Mouse (Mus musculus): ENCODE measurements at regions not wholly inside any gene's neighbourhood (a gene's known extent, or its start where the extent isn't known, plus 50 kb on each side); places are given as distances from the start of the nearest gene placed in this dataset.

DNA sequence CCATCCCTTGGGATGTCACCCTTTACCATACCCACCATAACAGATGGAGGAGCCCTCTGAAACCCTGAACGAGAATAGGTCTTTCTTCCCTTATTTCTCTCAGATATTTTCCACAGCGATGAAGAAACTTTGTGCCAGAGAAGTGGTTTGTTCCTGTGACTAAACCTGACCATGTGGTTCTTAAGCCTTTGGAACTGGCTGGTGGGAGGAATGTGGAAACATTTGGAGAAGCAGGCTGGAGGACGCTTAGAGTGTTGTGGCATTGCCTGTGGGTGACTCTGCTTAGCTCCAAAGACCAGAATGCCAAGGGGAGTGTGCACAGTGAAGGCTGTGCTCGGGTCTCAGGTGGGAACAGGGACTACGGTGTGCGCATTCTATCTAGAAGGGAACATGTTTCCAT is 77.7 kb upstream of the Otos start:
- Histone ChIP-seq H3K4me3 (no peak overlapping the region), H3K27ac (no peak overlapping the region)
- no peak for DNase-seq
- no peak for TF ChIP-seq CTCF (IDR thresholded peaks at IDR 0.05)
- intact Hi-C loops (cut with DNase I), result no loop called here

DNA sequence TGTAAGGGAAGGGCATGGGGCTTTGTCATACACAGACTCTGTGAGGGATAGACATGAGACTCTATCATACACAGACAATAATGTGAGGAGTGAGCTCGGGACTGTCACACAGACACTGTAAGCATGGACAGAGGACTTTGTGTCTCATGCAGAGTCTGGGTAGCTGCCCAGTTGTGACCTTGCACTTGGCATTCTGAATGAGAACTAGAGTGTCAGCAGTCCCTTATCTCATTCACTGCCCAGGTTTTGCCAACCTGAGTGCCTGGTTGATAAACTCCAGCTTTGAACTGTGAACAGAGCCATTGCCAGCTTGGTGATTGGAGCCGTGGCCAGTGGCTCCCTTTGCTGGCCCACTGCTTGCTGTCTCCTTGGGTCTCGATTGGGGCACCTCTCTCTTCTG is 75.5 kb upstream of the Otos start:
- no peak overlapping the region for H3K27ac ChIP-seq
- intact Hi-C loops (cut with DNase I), result no loop called here
- H3K4me3 ChIP-seq, result no peak overlapping the region
- DNase-seq, result no peak
- no peak for TF ChIP-seq CTCF (IDR thresholded peaks at IDR 0.05)

- no peak for TF ChIP-seq CTCF (IDR thresholded peaks at IDR 0.05)
- no peak for DNase-seq
- intact Hi-C loops (cut with DNase I), result no loop called here
- H3K27ac ChIP-seq, result no peak overlapping the region
- no peak overlapping the region for H3K4me3 ChIP-seq
Observed at GRCm38 (mm10) chr1:92720567-92720966, 71.9 kb upstream of the Otos start.

DNA sequence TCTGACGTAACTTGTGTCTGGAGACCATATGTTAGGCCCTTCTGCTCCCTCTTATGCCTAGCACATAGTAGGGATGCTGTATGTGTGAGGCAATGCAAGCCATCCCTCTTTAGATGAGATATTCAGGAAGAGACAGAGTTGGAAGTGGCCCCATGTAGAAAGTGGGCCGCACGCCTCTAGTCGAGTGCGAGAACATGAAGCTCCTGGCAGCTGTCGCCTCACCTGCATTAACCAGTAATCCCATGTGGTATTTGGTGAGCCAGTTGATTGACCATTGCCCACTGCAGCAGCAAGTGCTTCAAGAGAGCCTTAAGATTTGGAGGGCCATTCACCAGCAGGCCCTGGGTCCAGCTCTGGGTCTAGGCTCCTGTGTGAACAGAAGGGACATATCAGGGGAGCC is 71.2 kb upstream of the Otos start:
- no peak for TF ChIP-seq CTCF (IDR thresholded peaks at IDR 0.05)
- intact Hi-C loops (cut with DNase I), result no loop called here
- no peak for DNase-seq
- Histone ChIP-seq H3K4me3 (no peak overlapping the region), H3K27ac (no peak overlapping the region)

- intact Hi-C loops (cut with DNase I), result no loop called here
- H3K27ac ChIP-seq, result no peak overlapping the region
- H3K4me3 ChIP-seq, result no peak overlapping the region
- no peak for TF ChIP-seq CTCF (IDR thresholded peaks at IDR 0.05)
- DNase-seq, result no peak
Observed at GRCm38 (mm10) chr1:92718108-92718507, 69.5 kb upstream of the Otos start.

DNA sequence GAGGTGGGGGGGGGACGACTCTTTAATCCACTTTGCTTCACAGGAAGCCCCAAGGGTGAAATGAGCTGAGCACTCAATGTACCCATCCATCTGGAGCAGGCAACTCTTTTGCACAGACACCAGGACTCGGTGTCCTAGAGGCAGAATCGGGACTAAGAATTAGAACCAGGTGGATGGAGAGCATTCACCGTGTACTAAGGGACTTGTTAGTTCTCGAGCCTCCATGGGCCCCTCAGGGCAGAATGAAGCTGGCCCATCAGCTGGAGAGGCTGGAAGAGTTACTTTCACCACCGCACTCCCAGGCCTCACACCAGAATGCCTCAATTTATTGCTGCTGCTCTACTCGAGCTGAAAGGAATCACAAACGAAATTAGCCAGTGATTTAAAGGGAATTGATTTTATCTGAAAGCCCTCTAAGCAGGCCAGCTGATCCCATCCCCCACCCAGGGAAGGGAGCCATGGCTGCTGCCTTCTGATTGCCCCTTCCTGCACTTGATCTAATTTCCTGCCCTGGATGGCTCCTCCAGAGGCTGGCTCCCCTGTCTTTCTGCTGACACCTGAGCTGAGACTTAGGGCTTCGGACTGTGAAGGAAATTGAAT is 66.2 kb upstream of the Otos start:
- DNase-seq, result peak; percentile 51
- H3K4me3 ChIP-seq, result no peak overlapping the region
- intact Hi-C loops (cut with DNase I), result loop anchor here (5.0 kb wide), 1 partner anchor 57 kb away; no protein-coding TSS in a partner anchor

GRCm38 (mm10) chr1:92712366-92712765 is 63.7 kb upstream of the Otos start:
- no peak for DNase-seq
- intact Hi-C loops (cut with DNase I), result loop anchor here (5.0 kb wide), 1 partner anchor 60 kb away; no protein-coding TSS in a partner anchor
- no peak overlapping the region for H3K27ac ChIP-seq
- no peak overlapping the region for H3K4me3 ChIP-seq
- no peak for TF ChIP-seq CTCF (IDR thresholded peaks at IDR 0.05)

More for the DNA sequence above, 66.2 kb upstream of the Otos start:
- H3K27ac ChIP-seq, result peak overlapping the region; percentile 70
- TF ChIP-seq CTCF (IDR thresholded peaks at IDR 0.05), result no peak

DNA sequence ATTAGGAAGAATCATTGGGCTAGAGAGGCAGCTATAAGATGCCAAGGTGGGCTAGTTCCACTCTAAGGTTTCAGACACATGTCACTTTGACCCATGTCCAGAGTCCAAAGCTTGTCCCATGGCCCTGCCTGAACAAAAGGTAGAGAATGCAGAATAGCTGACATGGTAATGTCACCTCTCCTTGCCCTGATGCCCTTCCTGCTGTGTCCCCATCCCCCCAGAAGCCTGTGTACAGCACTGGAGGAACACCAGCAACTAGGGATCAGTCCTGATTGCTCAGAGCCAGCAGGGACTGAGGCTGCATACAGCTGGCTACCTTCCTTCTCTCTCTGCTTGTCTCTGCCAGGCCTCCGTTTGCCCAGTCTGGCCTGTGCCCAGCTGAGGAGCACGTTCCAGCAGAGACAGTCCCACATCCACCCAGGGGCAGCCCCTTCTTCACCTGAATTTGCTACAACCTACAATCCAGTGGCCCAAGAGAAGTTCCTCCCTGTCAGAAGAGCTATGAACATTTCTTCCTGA is 61.7 kb upstream of the Otos start:
- Histone ChIP-seq H3K27ac (peak overlapping the region; percentile 81), H3K4me3 (no peak overlapping the region)
- no peak for TF ChIP-seq CTCF (IDR thresholded peaks at IDR 0.05)
- DNase-seq, result peak; percentile 73
- intact Hi-C loops (cut with DNase I), result loop anchor here (5.0 kb wide), 1 partner anchor 62 kb away; no protein-coding TSS in a partner anchor

DNA sequence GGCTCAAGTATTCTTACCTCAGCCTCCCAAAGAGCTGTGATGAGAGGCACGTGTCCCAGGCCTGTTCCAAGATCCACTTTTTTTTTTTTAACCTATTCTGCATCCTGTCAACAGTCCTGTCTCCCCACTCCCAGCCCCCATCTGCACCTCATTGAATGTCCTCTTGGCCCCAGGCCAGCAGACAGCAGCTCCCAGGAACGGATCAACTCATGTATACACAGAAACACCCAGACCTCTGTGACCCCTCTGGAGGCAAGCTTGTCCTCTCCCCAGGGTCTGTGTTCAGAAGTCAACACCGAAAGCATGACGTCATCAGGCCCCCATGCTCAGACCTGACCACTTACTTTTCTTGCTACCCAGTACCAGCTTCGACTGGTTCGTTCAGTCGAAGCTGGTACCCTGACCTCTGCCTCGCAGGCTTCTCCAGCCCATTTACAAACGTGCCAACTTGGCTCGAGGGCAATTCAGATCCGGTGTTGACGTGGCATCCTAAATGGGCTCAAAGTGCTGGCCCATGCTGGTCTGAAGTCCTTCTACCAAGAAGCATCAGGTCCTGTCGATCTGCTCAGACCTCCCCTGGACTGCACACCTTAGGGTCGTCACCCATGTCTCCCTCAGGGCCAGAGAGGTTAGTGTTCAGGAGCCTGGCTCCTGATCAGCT is 60.7 kb upstream of the Otos start:
- Histone ChIP-seq H3K4me3 (no peak overlapping the region), H3K27ac (peak overlapping the region; percentile 81)
- intact Hi-C loops (cut with DNase I), result no loop called here
- TF ChIP-seq CTCF (IDR thresholded peaks at IDR 0.05), result no peak
- peak; percentile 63 for DNase-seq

DNA sequence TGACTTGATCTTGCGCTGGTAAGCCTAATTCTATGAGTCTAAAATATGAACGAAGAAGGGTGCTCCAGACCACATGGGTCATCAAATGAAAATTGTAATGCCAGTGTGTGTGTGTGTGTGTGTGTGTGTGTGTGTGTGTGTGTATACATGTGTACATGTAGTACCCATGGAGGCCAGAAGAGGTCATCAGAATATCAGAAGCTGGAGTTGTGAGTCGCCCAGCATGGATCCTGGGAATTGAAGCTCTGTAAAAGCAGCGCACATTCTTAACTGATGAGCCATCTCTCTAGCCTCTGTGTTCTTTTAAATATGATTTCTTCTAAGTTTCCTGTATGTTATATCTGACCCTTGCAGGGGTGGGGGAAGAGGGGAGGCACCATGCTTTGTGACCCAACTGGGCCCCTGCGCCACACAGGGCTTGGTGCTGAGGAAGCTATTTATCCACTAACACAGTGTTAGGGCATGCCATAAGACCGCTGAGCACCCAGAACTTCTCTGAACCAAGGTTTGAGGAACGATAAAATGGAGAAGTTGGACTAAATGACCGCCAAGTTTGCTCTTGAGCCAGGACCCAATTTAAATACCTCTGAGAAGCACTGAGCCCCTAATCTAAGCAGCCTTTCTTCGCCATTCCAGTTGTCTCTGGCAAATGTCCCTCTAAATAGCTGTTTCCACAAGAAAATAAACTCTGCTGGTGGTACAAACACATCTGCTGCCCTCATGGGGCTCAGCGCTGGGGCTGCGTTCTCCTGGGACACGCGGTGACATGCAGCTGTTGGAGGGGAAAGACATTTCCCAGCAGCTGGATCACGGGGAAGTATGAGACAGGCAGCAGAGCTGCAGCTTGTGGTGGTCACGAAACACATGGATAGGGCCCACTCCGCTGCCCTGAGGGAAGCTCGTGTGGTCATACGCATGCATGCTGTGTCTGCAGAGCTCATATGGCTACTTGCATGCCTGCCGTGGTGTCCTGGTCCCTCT is 59.6 kb upstream of the Otos start:
- intact Hi-C loops (cut with DNase I), result no loop called here
- Histone ChIP-seq H3K27ac (0 out of 2 replicates have a peak overlapping the region, but pooled peaks have one; percentile 81), H3K4me3 (no peak overlapping the region)
- TF ChIP-seq CTCF (IDR thresholded peaks at IDR 0.05), result no peak
- no peak for DNase-seq

- H3K4me3 ChIP-seq, result no peak overlapping the region
- no peak for TF ChIP-seq CTCF (IDR thresholded peaks at IDR 0.05)
- intact Hi-C loops (cut with DNase I), result no loop called here
- DNase-seq, result no peak
- H3K27ac ChIP-seq, result no peak overlapping the region
Observed at GRCm38 (mm10) chr1:92707441-92707840, 58.8 kb upstream of the Otos start.

- Histone ChIP-seq H3K27ac (peak overlapping the region; percentile 93), H3K4me3 (peak overlapping the region; percentile 45)
- intact Hi-C loops (cut with DNase I), result loop anchor here (5.0 kb wide), 1 partner anchor 83 kb away; no protein-coding TSS in a partner anchor
- TF ChIP-seq CTCF (IDR thresholded peaks at IDR 0.05), result no peak
- peak; percentile 91 for DNase-seq
Observed at GRCm38 (mm10) chr1:92703903-92704302, 55.3 kb upstream of the Otos start.

Measured in gastrocnemius, adult 2 months (tissue).